Mouse (Mus musculus): ENCODE results near the gene Dido1. TPM values are rescaled to one million over a fixed set of nuclear protein-coding genes. Genes with fewer than 3 reads are reported as not detected.

Dido1 gene
- total RNA-seq, 1 experiment, result 84.7 TPM

DNA sequence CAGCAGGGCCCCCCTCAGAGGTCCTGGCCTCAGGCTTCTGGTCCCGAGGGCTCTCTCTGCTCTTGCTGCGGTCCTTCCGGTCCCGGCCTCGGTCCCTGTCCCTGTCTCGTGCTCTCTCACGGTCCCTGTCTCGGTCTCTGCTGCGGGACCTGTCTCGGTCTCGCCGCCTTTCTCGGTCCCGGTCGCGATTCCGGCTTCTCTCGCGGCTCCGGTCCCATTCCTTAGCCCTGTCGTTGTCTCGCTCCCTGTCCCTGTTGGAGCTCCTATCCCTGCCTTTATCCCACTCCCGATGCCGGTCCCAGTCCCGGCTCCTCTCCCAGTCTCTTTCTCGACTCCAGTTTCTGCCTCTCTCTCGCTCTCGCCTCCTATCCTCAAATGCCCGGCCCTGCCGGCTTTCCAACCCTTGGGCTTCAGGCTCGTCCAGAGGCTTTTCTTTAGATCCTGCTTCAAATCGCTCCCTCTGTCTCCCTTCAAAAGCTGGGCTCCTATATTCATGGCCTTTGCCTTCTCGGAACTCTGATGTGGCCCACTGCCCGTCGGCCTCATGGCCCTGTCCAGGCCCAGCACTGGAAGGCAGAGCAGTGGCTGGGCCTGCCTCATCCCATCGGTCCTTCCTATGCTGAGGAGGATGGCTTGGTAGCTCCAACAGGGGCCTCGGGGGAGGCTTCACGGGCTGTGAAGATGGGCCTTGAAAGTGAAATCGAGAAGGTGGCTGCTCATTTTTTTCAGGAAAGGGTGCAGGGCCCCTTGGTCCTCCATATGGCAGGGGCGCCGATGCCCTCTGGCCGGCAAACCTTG, 50.2 kb downstream of the Dido1 start:
- DNase-seq (ENCODE audit: low read depth, low spot score), result no peak
- H3K9me3 ChIP-seq (ENCODE audit: control insufficient read depth, insufficient read depth, low read depth, low read length), result no peaks in the 10 kb centered on the region
- H3K4me1 ChIP-seq (ENCODE audit: control insufficient read depth in 2 of 2, insufficient read depth in 2 of 2, low read length in 2 of 2, poor library complexity in 1 of 2), result peaks cover 0 to 9% of the 10 kb centered on the region in 2 experiments; a peak in 2 of 4 replicates
- H3K27ac ChIP-seq (ENCODE audit: insufficient read depth, low read depth, low read length, poor library complexity, severe bottlenecking), result no peak overlapping the region
- H3K36me3 ChIP-seq (ENCODE audit: control insufficient read depth, insufficient read depth, low read length, poor library complexity, severe bottlenecking), result peaks cover 22% of the 10 kb centered on the region
- TF ChIP-seq ZNF384 (IDR thresholded peaks at IDR 0.05; ENCODE audit: low read depth, low read length), result no peak
- no peak for TF ChIP-seq CHD2 (IDR thresholded peaks at IDR 0.05; ENCODE audit: low read depth, low read length)
- TF ChIP-seq MAFK (IDR thresholded peaks at IDR 0.05; ENCODE audit: insufficient read depth, low read depth, low read length), result no peak
- TF ChIP-seq ZC3H11A (IDR thresholded peaks at IDR 0.05; ENCODE audit: borderline replicate concordance, low read depth, low read length), result no peak
- TF ChIP-seq HCFC1 (IDR thresholded peaks at IDR 0.05; ENCODE audit: borderline replicate concordance, insufficient read depth, low read length), result no peak
- in situ Hi-C loops (cut with MboI; ENCODE audit: low sequenced_read_pairs in 2 of 2, unreplicated experiment in 2 of 2), result no loop called here
- peak overlapping the region; percentile 65 for H3K9ac ChIP-seq (ENCODE audit: insufficient read depth, low read depth, low read length, poor library complexity, severe bottlenecking)
- H3K4me3 ChIP-seq (ENCODE audit: insufficient read depth in 1 of 2, low read depth in 1 of 2, low read length in 2 of 2, poor library complexity in 1 of 2, severe bottlenecking in 1 of 2), result peak overlapping the region; percentile 21 to 46; a peak in 2 of 4 replicates

DNA sequence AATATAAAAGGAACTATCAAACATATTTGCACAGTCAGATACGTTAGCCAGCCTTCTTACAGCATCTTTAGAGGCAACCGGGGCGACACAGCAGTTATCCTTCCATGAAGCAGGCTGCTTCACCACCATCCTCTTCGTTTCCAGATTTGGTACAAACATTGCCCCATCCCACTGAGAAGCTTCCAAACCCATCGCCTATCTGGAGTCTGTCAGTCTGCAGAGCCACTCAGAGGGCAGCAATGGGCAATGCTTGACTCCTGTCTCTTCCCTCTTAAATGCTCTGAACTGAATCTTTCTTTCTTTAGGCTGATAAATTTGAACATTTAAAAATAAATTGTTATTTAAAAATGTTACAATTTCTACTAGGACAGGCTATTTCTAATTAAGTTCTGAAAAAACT, 51.4 kb downstream of the Dido1 start:
- no peak overlapping the region for H3K4me3 ChIP-seq (ENCODE audit: insufficient read depth in 1 of 2, low read depth in 1 of 2, low read length in 2 of 2, poor library complexity in 1 of 2, severe bottlenecking in 1 of 2)
- peaks cover 0 to 6% of the 10 kb centered on the region in 2 experiments; a peak in 2 of 4 replicates for H3K4me1 ChIP-seq (ENCODE audit: control insufficient read depth in 2 of 2, insufficient read depth in 2 of 2, low read length in 2 of 2, poor library complexity in 1 of 2)
- TF ChIP-seq HCFC1 (IDR thresholded peaks at IDR 0.05; ENCODE audit: borderline replicate concordance, insufficient read depth, low read length) (no peak), MAFK (IDR thresholded peaks at IDR 0.05; ENCODE audit: insufficient read depth, low read depth, low read length) (no peak), ZC3H11A (IDR thresholded peaks at IDR 0.05; ENCODE audit: borderline replicate concordance, low read depth, low read length) (no peak), ZNF384 (IDR thresholded peaks at IDR 0.05; ENCODE audit: low read depth, low read length) (no peak), CHD2 (IDR thresholded peaks at IDR 0.05; ENCODE audit: low read depth, low read length) (no peak)
- H3K9me3 ChIP-seq (ENCODE audit: control insufficient read depth, insufficient read depth, low read depth, low read length), result no peaks in the 10 kb centered on the region
- DNase-seq (ENCODE audit: low read depth, low spot score), result no peak
- H3K27ac ChIP-seq (ENCODE audit: insufficient read depth, low read depth, low read length, poor library complexity, severe bottlenecking), result no peak overlapping the region
- in situ Hi-C loops (cut with MboI; ENCODE audit: low sequenced_read_pairs in 2 of 2, unreplicated experiment in 2 of 2), result no loop called here
- H3K9ac ChIP-seq (ENCODE audit: insufficient read depth, low read depth, low read length, poor library complexity, severe bottlenecking), result no peak overlapping the region
- H3K36me3 ChIP-seq (ENCODE audit: control insufficient read depth, insufficient read depth, low read length, poor library complexity, severe bottlenecking), result peaks cover 20% of the 10 kb centered on the region

DNA sequence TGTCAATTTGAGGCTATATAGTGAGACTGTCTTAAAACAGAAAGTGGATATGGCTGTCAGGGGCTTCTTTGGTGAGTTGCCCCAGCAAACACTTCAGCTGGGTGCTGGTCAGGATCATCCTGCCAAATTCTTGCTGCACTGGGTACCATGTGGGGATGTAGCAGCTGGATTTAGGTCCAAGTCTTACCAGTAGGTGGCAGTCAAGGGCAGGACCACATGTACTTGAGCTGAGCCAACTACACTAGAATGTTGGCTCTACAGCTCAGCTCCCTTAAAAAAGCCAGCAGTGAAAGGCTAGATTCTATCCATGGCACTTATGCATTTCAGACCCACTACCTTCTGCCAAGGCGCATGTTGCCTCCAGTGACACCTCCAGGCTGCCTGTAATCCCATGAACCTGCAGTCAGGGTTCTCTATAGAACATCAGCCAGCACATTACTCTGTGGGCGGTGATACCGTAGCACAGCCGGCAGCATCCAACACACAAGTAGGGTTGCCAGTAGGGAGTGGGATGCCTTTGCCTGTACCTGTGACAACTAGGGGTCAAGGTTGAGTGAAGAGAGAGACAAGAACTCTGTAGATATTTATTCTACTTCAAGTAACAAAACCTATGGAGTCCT, 52.3 kb downstream of the Dido1 start:
- TF ChIP-seq CHD2 (IDR thresholded peaks at IDR 0.05; ENCODE audit: low read depth, low read length) (no peak), MAFK (IDR thresholded peaks at IDR 0.05; ENCODE audit: insufficient read depth, low read depth, low read length) (no peak), ZNF384 (IDR thresholded peaks at IDR 0.05; ENCODE audit: low read depth, low read length) (no peak), HCFC1 (IDR thresholded peaks at IDR 0.05; ENCODE audit: borderline replicate concordance, insufficient read depth, low read length) (no peak), ZC3H11A (IDR thresholded peaks at IDR 0.05; ENCODE audit: borderline replicate concordance, low read depth, low read length) (no peak)
- in situ Hi-C loops (cut with MboI; ENCODE audit: low sequenced_read_pairs in 2 of 2, unreplicated experiment in 2 of 2), result no loop called here
- H3K36me3 ChIP-seq (ENCODE audit: control insufficient read depth, insufficient read depth, low read length, poor library complexity, severe bottlenecking), result peaks cover 20% of the 10 kb centered on the region
- no peak overlapping the region for H3K9ac ChIP-seq (ENCODE audit: insufficient read depth, low read depth, low read length, poor library complexity, severe bottlenecking)
- no peak overlapping the region for H3K27ac ChIP-seq (ENCODE audit: insufficient read depth, low read depth, low read length, poor library complexity, severe bottlenecking)
- H3K4me3 ChIP-seq (ENCODE audit: insufficient read depth in 1 of 2, low read depth in 1 of 2, low read length in 2 of 2, poor library complexity in 1 of 2, severe bottlenecking in 1 of 2), result no peak overlapping the region
- H3K9me3 ChIP-seq (ENCODE audit: control insufficient read depth, insufficient read depth, low read depth, low read length), result no peaks in the 10 kb centered on the region
- peak; percentile 89 for DNase-seq (ENCODE audit: low read depth, low spot score)
- H3K4me1 ChIP-seq (ENCODE audit: control insufficient read depth in 2 of 2, insufficient read depth in 2 of 2, low read length in 2 of 2, poor library complexity in 1 of 2), result peaks cover 0 to 6% of the 10 kb centered on the region in 2 experiments; a peak in 2 of 4 replicates

DNA sequence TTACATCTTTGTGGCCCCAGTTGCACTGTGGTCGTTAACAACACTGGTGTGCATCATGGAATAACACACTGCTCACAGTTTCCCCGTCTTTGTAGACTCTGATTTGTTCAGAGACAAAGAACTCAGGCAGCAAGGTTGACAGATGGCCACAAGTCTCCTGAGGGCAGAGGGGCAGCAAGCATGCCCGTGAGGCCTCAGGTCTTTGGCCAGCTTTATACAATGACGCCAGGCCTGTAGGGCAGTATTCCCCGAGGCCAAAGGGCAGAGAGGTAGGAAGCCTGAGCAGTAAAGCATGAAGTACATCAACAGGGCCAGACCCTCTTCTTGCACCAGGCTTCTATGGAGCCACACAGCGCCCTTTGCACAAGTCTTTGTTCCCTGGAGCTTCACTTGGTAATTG, 54.6 kb downstream of the Dido1 start:
- TF ChIP-seq MAFK (IDR thresholded peaks at IDR 0.05; ENCODE audit: insufficient read depth, low read depth, low read length) (no peak), HCFC1 (IDR thresholded peaks at IDR 0.05; ENCODE audit: borderline replicate concordance, insufficient read depth, low read length) (no peak)
- no peaks in the 10 kb centered on the region for H3K36me3 ChIP-seq (ENCODE audit: control insufficient read depth, insufficient read depth, low read length, poor library complexity, severe bottlenecking)
- H3K4me3 ChIP-seq (ENCODE audit: insufficient read depth in 1 of 2, low read depth in 1 of 2, low read length in 2 of 2, poor library complexity in 1 of 2, severe bottlenecking in 1 of 2), result no peak overlapping the region
- DNase-seq (ENCODE audit: low read depth, low spot score), result no peak
- in situ Hi-C loops (cut with MboI; ENCODE audit: low sequenced_read_pairs in 2 of 2, unreplicated experiment in 2 of 2), result no loop called here
- H3K9ac ChIP-seq (ENCODE audit: insufficient read depth, low read depth, low read length, poor library complexity, severe bottlenecking), result no peak overlapping the region
- H3K4me1 ChIP-seq (ENCODE audit: control insufficient read depth in 2 of 2, insufficient read depth in 2 of 2, low read length in 2 of 2, poor library complexity in 1 of 2), result peaks cover 0 to 6% of the 10 kb centered on the region in 2 experiments; a peak in 2 of 4 replicates
- no peaks in the 10 kb centered on the region for H3K9me3 ChIP-seq (ENCODE audit: control insufficient read depth, insufficient read depth, low read depth, low read length)
- H3K27ac ChIP-seq (ENCODE audit: insufficient read depth, low read depth, low read length, poor library complexity, severe bottlenecking), result no peak overlapping the region

Measured in ES-E14 (cell line).